Mouse (Mus musculus): ENCODE measurements around the gene Xrn1.
A peak's percentile ranks its signal among the peaks of the same experiment; 100 is the strongest.
"Not testable (repeated sequence)": the region's sequence is repeated elsewhere in the genome, so short reads cannot be mapped to it uniquely, and the experiment has no call there.

Gene Xrn1

DNA sequence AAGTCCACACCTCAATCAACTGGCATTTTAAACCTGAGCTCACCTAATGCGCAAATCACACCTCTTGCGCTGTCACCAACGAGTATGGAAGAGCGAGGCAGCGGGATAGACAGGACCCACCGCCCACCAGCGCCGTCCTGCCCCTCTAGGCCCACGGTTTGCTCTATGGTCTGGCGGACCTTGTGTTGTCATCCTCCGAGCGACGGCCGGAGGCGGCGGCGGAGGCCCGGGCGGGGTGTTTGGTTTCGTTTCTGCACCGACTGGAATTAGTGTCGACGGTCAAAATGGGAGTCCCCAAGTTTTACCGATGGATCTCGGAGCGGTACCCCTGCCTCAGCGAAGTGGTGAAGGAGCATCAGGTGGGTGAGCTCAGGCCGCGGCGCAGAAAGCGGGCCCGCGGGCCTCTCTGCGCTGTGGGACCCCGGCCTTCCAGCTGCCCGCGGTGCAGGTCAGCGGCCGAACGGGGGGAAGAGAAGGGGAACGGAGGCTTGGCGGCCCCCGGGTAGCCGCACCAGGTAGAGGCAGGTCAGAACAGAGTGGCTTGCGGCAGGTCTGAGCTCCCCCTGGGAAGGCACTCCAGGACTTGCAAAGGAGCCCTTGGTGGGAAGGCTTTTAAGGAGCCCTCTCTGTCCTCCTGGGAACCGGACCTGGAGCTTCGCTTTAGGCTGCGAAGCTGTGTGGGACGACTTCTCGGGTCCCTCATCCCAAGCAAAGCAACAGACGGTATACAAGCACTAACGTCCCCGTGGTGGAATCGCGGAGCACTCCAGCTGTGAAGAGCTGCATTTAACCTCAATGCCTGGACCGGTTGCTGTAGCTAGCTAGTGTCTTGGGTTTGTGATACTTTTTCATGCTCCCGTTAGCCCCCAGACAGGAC lies at the start of gene Xrn1:
Gene Xrn1, plus strand, starts transcription at position 176 of the 877 bp plus-strand sequence.
- peak; percentile 84 for DNase-seq (ENCODE audit: low spot score in 2 of 2)

DNA sequence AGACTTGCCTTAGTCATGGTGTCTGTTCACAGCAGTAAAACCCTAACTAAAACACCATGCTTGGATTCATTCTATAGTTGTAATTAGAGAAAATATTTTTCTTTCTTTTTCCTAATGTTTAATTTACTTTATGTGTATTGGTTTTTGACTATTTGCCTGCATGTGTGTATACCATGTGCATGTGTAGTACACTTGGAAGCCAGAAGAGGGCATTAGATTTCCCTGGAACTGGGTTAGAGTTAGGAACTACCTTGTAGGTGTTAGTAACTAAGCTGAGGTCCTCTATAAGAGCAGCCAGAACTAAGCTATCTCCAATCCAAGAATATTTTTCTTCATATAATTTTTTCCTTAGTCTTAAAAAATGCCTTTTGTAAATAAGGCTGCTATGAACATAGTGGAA lies 21.7 kb upstream of the Xrn1 start:
- no peak for DNase-seq (ENCODE audit: low spot score in 2 of 2)

DNA sequence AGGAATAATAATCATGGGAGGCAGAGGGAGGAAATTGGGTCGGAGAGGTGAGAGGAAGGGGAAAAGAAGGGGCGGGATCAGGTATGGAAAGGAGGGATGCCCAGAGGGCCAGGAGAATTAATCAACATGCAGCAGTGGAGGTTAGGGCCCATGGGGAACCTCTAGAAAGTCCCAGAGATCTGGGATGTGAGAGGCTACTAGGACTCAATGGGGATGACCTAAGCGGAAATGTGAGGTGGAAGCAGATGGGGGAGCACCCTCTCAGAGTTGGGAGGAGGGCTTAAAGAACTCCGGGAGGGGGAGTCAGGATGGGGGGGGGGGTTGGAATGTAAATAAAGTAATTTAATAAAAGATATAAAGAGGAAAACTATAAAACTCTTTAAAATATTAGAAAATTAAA lies 902 bp upstream of the Xrn1 start:
- DNase-seq (ENCODE audit: low spot score in 2 of 2): no peak

DNA sequence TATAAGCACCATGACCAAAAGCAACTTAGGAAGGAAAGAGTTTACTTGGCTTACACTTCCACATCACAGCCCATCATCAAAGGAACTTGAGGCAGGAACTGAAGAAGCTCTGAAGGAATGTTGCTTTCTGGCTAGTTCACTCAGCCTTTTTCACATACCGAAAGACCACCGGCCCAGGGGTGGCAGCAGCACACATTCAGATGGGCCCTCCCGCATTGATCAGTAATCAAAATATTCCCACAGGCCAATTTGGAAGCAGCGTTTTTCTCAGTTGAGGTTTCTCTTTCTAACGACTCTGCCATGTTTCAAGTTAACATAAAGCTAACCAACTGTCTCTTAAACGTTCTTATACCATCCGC lies 355 bp upstream of the Xrn1 start:
- DNase-seq (ENCODE audit: low spot score in 2 of 2): no peak

DNA sequence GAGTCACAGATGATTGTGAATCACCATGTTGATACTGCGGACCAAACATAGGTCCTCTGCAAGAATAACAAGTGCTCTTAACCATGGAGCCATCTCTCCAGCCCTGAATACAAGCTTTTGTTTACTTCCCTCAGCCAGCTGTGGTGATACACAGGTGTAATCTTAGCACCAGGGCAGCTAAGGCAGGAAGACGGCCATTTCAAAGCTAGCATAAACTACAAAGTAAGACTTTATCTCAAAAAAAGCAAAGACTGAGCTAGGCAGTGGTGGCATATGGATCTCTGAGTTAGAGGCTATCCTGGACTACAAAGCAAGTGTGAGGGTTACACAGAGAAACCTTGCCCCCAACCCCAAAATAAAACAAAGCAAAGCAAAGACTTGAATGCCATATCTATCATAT lies 3.1 kb downstream of the Xrn1 start:
- DNase-seq (ENCODE audit: low spot score in 2 of 2): no peak

DNA sequence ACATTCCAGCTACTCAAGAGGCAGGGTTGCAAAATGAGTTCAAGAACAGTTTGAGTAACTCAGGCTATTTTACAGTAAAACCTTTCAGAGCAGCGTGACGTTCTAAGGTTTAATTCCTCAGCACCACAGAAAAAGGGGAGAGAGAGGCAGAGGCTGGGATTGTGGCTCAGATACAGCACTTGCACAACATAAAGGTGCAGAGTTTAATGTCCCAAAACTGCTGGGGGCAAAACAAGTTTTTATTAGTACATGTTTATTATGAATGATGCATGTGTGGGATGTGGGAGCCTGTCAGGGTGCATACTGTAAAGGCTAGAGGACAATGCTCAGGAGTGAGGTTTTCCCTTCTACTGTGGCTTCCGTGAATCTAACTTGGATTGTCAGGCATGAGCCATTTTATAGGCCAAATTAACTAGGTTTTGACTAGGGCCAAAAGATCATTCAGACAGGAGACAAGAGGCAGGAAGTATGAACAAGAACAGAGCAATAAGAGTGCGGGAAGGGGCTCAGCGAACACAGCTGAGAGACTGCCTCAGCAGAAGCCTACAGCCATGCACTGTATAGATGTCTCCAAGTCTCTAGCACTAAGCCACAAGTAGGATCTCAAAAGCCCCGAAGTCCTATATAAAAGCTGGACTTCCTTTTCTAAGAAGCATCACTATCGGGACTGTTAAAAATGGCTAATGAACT lies 3.6 kb downstream of the Xrn1 start:
- no peak for DNase-seq (ENCODE audit: low spot score in 2 of 2)

DNA sequence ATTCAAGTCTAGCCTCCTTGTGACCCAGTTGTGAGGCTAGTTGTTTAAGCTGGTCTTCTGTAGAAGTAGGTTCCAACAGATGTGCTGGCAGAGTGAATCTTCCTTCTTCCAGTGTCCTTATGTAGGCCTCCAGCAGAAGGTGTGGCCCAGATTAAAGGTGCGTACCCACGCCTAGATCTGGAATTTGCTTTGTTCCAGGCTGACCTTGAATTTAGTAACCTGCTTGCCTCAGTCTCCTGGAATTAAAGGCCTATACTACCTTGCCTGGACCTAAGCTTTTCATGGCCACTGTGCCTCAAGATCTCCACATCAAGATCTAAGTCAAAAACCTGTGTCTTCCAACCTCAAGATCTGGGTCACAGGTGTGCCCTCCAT lies 4.2 kb downstream of the Xrn1 start:
- DNase-seq (ENCODE audit: low spot score in 2 of 2): not testable (repeated sequence)

DNA sequence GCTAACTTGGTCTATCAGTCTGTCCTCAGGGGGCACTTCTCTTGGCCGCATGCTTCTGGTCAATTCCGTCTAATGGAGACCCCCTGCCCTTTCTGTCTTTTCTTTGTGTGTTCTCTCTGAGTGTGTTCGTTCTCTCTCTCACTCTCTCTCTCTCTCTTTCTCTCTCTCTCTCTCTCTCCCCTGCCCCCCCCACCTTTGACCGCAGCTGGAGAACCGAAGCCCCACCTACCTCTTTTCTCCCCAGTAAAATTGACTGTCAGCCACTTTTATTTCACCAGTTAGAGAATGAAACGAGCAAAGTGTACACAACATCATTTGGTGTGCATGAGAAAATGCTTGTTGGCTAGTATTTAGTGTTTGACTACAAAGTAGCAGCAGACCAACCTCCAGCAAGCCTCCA lies 4.7 kb downstream of the Xrn1 start:
- no peak for DNase-seq (ENCODE audit: low spot score in 2 of 2)

DNA sequence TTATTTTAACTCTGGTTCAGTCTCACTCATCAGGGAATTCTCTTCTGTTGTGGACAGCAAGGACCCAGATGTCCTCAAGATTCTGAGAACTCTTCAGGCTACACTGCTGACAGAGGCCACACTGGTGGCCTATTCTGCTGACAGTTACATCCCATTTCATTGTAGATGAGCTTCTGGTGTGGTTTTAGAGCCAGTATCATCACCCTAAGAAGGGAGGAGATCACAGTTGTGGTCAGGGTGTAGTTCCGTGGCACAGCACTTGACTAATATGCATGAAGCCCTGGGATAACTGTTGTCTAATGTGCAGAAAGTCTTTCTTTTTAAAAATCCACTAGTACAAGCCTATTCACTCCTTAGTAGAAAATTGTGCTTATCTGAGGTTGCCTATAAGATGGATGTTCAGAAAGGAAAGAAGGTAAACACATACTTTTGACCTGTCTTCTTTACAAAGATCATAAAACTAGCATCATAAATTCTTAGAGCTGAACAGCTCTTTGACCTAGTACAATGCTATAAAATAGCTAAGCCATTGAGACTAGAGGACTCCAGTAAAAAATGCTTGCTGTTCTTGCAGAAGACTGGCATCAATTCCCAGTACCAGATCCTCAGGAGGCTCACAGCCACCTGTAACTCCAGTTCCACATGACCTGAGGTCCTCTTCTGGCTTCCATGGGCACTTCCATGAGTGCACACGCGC lies 5.3 kb downstream of the Xrn1 start:
- DNase-seq (ENCODE audit: low spot score in 2 of 2): no peak

DNA sequence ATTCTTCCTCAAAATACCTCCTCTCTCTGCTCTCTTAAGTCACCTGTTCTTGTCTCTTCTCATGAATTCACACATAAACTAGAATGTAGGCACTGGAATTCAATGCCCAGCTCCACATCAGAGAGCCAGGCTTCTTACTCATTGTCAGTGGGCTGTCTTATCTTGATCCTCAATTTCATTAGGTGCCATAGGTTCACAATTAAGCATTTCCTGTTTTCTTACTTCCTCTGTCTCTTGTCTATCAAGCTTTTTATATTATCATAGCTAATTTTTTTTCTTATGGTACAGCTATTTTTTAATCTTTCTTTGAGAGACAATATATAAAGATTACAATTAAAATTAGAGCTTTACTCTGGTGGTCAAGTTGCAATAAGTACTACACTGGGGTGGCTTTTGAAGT lies 6.5 kb downstream of the Xrn1 start:
- DNase-seq (ENCODE audit: low spot score in 2 of 2): no peak

DNA sequence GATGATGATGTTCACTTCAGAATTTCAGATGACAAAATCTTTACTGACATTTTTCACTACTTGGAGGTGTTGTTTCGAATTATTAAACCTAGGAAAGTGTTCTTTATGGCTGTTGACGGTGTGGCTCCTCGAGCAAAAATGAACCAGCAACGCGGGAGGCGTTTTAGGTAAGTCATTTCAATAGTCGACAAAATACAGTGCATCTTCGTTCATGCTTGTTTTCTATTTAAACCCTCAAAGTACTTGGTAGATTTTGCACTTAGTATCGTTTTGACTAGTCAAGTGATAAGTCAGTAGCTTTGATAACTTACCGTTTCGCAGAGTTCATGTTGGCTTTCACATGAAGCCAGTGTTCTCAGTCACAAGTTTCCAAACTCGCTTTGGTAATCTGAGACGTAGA lies 9.5 kb downstream of the Xrn1 start:
- DNase-seq (ENCODE audit: low spot score in 2 of 2): no peak

DNA sequence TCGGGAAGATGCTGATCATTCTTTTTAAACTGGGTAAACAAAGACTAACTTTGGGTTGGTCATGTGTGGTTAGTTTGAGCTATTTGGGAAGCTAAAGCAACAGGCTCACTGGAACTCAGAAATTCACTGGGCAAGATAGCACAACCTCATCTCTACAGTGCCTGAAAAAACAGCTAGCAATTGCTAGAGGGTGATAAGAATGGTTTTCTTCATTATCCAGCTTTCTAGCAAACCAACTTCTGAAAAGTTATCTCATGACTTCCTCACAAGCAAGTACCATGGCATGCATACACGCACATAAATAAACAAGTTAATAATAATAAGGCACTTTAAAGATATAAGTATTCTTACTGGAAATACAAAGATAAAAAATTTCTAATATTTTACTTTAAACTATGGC lies 23.7 kb downstream of the Xrn1 start:
- no peak for DNase-seq (ENCODE audit: low spot score in 2 of 2)

DNA sequence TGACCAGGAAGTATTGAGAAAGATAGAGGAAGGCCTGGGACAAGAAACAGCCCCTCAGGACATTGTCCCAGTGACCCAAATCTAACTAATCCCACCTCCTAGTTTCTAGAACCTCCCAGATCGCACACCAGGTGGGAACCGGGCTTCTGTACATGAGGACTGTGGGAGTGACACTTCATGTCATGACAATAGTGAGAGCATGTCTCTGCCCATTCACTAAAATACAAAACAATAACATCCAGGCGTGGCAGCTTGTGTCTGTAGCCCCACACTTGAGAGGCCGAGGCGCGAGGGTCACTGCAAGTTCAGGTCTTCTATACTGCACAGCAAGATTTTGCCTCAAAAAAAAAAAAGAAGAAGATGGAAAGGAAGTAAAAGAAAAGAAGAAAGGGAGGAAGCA lies 25.3 kb downstream of the Xrn1 start:
- DNase-seq (ENCODE audit: low spot score in 2 of 2): no peak

DNA sequence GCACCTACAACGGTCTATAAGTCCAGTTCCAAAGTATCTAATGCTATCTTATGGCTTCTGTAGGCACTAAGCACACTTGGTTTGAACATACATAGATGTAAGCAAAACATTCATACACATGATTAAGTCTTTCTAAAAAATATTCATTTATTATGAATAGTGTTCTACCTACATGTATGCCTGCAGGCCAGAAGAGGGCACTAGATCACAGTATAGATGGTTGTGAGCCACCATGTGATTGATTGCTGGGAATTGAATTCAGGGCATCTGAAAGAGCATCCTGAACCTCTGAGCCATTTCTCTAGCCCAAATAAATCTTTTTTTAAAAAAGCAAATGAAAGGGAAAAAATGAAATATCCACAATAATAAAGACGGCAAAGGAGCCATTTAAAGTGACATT lies 37.7 kb downstream of the Xrn1 start:
- DNase-seq (ENCODE audit: low spot score in 2 of 2): no peak

DNA sequence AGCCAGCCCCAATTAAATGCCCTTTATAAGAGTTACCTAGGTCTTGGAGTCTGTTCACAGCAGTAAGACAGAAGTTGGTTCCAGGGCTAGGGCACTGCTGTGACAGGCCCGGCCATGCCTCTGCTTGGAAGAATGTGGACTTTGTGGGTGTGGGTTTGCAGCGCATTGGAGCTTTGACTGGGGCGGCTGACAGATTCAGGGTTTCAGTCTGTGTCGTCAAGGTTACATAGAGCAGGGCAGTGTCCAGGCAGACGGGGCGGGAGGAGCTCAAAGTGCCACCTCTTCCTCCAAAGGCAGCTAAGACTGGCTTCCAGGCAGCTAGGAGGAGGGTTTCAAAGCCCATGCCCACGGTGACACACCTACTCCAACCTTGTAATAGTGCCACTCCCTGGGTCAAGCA lies 49.9 kb downstream of the Xrn1 start:
- no peak for DNase-seq (ENCODE audit: low spot score in 2 of 2)

DNA sequence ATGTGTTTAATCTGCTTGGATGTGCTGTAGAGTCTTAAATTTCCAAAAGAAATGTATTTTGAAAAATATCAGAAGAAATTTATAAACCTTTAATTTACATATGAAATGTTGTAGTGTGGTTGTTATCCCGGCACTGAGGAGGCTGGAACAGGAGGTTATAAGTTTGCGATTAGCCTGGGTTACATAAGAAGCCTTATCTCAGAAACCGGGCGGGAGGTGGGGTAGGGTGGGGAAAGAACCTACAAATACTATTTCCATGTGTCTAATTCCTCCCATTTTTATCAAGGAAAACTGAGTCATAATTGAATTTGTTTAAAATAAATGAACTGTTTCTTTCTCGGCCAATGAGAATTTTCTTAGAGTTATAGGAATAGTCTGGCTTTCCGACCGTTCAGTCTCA lies 56.1 kb downstream of the Xrn1 start:
- DNase-seq (ENCODE audit: low spot score in 2 of 2): no peak

DNA sequence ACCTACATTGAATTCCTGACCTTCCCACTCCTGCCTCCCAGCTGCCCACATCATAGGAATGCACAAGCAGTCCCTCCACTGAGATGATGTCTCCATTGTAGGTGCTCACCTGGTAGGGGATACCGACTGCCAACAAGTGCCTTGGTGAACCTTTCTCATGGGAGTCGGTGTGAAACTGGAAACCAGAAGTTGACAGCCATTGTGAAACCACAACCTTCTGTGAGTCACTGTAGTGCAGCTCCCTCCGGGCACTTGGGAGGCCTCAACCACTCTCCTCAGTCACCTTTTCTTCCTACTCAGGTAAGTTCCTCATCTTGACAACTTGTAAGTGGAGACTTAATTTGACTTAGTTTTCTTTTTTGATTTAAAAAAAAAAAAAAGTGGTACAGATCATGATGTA lies 69.4 kb downstream of the Xrn1 start:
- DNase-seq (ENCODE audit: low spot score in 2 of 2): no peak

DNA sequence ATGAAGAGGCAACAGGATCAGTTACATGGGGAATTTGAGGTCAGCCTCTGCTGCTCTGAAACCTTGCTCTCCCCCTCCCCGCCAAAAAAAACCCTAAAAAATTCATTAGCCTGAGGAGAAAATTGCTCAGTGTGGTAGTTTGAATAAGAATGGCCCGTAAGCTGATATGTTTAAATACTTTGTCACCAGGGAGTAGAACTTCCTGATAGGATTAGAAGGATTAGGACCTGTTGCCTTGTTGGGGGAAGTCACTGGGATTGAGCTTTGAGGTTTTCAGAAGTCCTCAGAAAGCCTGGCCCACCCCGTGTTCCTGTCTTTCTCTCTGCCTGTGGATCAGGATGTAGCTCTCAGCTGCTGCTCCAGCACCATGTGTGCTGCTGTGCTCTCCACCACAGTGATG lies 73.4 kb downstream of the Xrn1 start:
- no peak for DNase-seq (ENCODE audit: low spot score in 2 of 2)

DNA sequence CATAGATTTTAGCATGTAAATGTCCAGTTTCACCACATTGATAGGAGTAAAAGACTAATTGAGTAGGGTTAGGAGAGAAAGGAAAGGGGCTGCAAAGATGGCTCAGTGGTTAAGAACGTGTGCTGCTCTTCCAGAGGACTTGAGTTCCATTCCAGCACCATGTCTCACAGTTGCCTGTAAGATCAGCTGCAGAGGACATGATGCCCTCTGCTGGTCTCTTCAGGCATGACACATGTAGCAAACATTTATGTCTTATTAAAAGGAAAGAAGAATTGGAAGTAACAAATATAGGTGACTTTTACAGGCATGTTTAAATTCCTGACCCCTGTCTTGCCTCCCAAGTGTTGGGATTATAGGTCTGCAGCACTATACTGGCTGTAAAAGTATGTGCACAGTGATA lies 74.3 kb downstream of the Xrn1 start:
- no peak for DNase-seq (ENCODE audit: low spot score in 2 of 2)

DNA sequence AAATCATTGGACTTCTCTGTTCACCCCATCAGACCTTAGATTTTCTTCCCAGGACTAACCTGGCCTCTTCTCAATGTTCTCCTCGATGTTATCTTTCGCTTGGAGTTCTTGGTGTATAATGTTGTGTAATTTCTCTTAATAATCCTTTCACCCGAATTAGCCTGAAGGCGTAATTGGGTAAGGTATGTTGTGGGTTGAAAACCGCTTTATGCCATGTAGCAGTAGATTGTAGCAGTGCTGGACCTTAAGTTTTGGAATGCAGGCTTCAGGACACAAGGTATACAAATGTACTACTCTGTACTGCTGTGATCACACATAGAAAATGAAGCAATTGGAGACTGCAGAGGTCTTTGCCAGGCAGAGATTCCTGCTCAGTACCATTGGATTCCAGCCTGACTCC lies 75.3 kb downstream of the Xrn1 start:
- DNase-seq (ENCODE audit: low spot score in 2 of 2): no peak

DNA sequence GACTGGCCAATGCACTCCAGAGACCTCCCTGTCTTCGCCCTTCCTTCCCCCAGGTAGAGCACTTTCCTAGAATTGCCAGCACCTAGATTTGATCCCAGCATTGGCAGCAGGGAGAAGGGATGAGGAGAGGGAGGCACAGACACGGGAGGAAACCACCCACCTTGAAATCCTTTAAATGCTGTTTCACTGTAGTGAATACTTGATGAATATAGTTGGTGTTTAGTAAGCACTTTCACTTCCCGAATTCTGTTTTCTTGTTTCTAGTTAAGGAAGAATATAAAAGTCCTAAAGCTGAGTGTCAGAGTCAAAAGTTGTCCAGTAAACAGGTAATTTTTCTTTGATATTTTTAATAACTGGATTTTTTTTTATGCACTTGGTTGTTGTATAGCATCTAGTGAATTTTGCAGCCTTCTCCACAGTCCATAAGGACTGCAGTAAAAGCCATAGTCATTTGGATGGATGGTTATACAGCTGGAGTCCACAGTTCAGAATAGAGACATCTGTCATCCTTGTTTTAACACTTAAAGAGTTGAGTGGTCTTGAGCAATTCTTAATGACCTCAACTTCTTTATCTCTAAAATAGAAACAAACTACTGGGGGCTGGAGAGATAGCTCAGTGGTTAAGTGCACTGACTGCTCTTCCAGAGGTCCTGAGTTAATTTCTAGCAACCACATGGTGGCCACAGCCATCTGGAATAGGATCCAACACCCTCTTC lies 81.0 kb downstream of the Xrn1 start:
- no peak for DNase-seq (ENCODE audit: low spot score in 2 of 2)

DNA sequence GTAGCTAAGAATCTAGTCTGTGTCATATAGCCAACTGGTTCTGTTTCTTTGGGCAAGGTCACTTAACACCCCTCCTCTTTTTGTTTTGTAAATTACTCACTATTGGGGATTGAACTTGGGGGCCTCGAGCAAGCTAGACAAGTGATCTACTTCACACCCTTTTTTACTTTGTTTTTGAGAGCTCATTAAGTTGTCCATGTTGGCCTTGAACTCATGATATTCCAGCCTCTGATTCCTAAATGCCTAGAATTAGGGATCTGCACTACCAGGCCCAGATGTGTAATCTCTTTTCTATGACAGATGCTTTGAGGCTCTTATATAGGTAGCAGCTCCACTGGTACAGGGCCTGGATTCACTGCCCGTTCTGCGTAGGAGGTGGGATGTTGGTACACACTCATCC lies 89.7 kb downstream of the Xrn1 start:
- no peak for DNase-seq (ENCODE audit: low spot score in 2 of 2)

All from right cerebral cortex, postnatal 36 days (tissue).